Mouse (Mus musculus) kidney, adult 2 months (tissue): ENCODE measurements around the gene Mri1.

ENCODE experiments used
- CTCF ChIP-seq: fragments of 200-500 bp; conservative IDR thresholded peaks from 2 replicates; pipeline ENCODE4 v1.5.1; 2011; ENCODE audit warnings: low read depth, mild to moderate bottlenecking, control low read depth, low read length, moderate library complexity, mixed read lengths; ENCODE audit not compliant: insufficient read depth, insufficient read length
- POLR2A ChIP-seq: fragments of 200-500 bp; IDR thresholded peaks from one replicate; pipeline ENCODE4 v1.6.1; 2011; ENCODE audit warnings: low read depth, low read length, control low read depth

GRCm38 (mm10) chr8:84303951-84304350 is 46.8 kb upstream of the Mri1 start:
- TF ChIP-seq POLR2A (no peak), CTCF (no peak)
